Mouse (Mus musculus): ENCODE data around the gene Tmem132c. TPM values are rescaled to one million over a fixed set of nuclear protein-coding genes. Genes with fewer than 3 reads are reported as not detected.

Tmem132c gene
- polyA plus RNA-seq, 1 experiment from 2014 or later: 22.3 TPM

GRCm38 (mm10) chr5:127256947-127257610, 15.5 kb downstream of the Tmem132c start:
- Histone ChIP-seq H3K9ac (ENCODE audit: low read depth, low read length) (no peak overlapping the region), H3K4me2 (ENCODE audit: low read depth, low read length) (no peak overlapping the region), H3K36me3 (ENCODE audit: control insufficient read depth, insufficient read depth, low read length) (no peaks in the 10 kb centered on the region), H3K27me3 (replicated peaks; ENCODE audit: control insufficient read depth, insufficient read depth, low read length) (no peaks in the 10 kb centered on the region), H3K4me3 (ENCODE audit: low read depth, low read length) (no peak overlapping the region), H3K9me3 (ENCODE audit: control insufficient read depth, low read length) (0 out of 2 replicates have a peak, but pooled peaks cover 6% of the 10 kb centered on the region), H3K27ac (replicated peaks; ENCODE audit: low read depth, low read length) (no peak overlapping the region), H3K4me1 (ENCODE audit: control insufficient read depth, insufficient read depth, low read length) (no peaks in the 10 kb centered on the region)
- DNase-seq (ENCODE audit: low spot score) (no peak), ATAC-seq (ENCODE audit: low read depth) (no peak)
- 48% methylated on average over 11 of the region's 11 CpGs for WGBS

- DNase-seq (ENCODE audit: low spot score): no peak
- no peak overlapping the region for H3K4me2 ChIP-seq (ENCODE audit: low read depth, low read length)
- no peak overlapping the region for H3K4me3 ChIP-seq (ENCODE audit: low read depth, low read length)
- ATAC-seq (ENCODE audit: low read depth): no peak
- no peak overlapping the region for H3K27ac ChIP-seq (replicated peaks; ENCODE audit: low read depth, low read length)
- no peaks in the 10 kb centered on the region for H3K36me3 ChIP-seq (ENCODE audit: control insufficient read depth, insufficient read depth, low read length)
- no peak overlapping the region for H3K9ac ChIP-seq (ENCODE audit: low read depth, low read length)
- 91% methylated on average over 5 of the region's 5 CpGs for WGBS
- no peaks in the 10 kb centered on the region for H3K9me3 ChIP-seq (ENCODE audit: control insufficient read depth, low read length)
- no peaks in the 10 kb centered on the region for H3K27me3 ChIP-seq (replicated peaks; ENCODE audit: control insufficient read depth, insufficient read depth, low read length)
- no peaks in the 10 kb centered on the region for H3K4me1 ChIP-seq (ENCODE audit: control insufficient read depth, insufficient read depth, low read length)
Measured at GRCm38 (mm10) chr5:127262136-127262535, 20.5 kb downstream of the Tmem132c start.

GRCm38 (mm10) chr5:127271145-127271544, 29.5 kb downstream of the Tmem132c start:
- no peaks in the 10 kb centered on the region for H3K27me3 ChIP-seq (replicated peaks; ENCODE audit: control insufficient read depth, insufficient read depth, low read length)
- WGBS: 66% methylated on average over 3 of the region's 3 CpGs
- no peak overlapping the region for H3K27ac ChIP-seq (replicated peaks; ENCODE audit: low read depth, low read length)
- no peak overlapping the region for H3K4me2 ChIP-seq (ENCODE audit: low read depth, low read length)
- H3K36me3 ChIP-seq (ENCODE audit: control insufficient read depth, insufficient read depth, low read length): no peaks in the 10 kb centered on the region
- DNase-seq (ENCODE audit: low spot score) (no peak), ATAC-seq (ENCODE audit: low read depth) (no peak)
- no peak overlapping the region for H3K9ac ChIP-seq (ENCODE audit: low read depth, low read length)
- H3K4me3 ChIP-seq (ENCODE audit: low read depth, low read length): no peak overlapping the region
- H3K4me1 ChIP-seq (ENCODE audit: control insufficient read depth, insufficient read depth, low read length): no peaks in the 10 kb centered on the region
- H3K9me3 ChIP-seq (ENCODE audit: control insufficient read depth, low read length): no peaks in the 10 kb centered on the region

GRCm38 (mm10) chr5:127279462-127279861, 37.9 kb downstream of the Tmem132c start:
- Histone ChIP-seq H3K27ac (replicated peaks; ENCODE audit: low read depth, low read length) (no peak overlapping the region), H3K9ac (ENCODE audit: low read depth, low read length) (no peak overlapping the region), H3K36me3 (ENCODE audit: control insufficient read depth, insufficient read depth, low read length) (no peaks in the 10 kb centered on the region), H3K4me3 (ENCODE audit: low read depth, low read length) (no peak overlapping the region), H3K4me2 (ENCODE audit: low read depth, low read length) (no peak overlapping the region), H3K27me3 (replicated peaks; ENCODE audit: control insufficient read depth, insufficient read depth, low read length) (no peaks in the 10 kb centered on the region), H3K9me3 (ENCODE audit: control insufficient read depth, low read length) (no peaks in the 10 kb centered on the region), H3K4me1 (ENCODE audit: control insufficient read depth, insufficient read depth, low read length) (peaks cover 3% of the 10 kb centered on the region; the same call in 1 of the 2 replicates)
- no peak for DNase-seq (ENCODE audit: low spot score)
- no peak for ATAC-seq (ENCODE audit: low read depth)
- 84% methylated on average over 9 of the region's 9 CpGs for WGBS

GRCm38 (mm10) chr5:127281186-127281585, 39.6 kb downstream of the Tmem132c start:
- Histone ChIP-seq H3K4me1 (ENCODE audit: control insufficient read depth, insufficient read depth, low read length) (peaks cover 3% of the 10 kb centered on the region; the same call in 1 of the 2 replicates), H3K27me3 (replicated peaks; ENCODE audit: control insufficient read depth, insufficient read depth, low read length) (no peaks in the 10 kb centered on the region), H3K4me2 (ENCODE audit: low read depth, low read length) (no peak overlapping the region), H3K9me3 (ENCODE audit: control insufficient read depth, low read length) (no peaks in the 10 kb centered on the region), H3K4me3 (ENCODE audit: low read depth, low read length) (no peak overlapping the region), H3K27ac (replicated peaks; ENCODE audit: low read depth, low read length) (no peak overlapping the region), H3K9ac (ENCODE audit: low read depth, low read length) (no peak overlapping the region), H3K36me3 (ENCODE audit: control insufficient read depth, insufficient read depth, low read length) (no peaks in the 10 kb centered on the region)
- ATAC-seq (ENCODE audit: low read depth): no peak
- DNase-seq (ENCODE audit: low spot score): no peak
- 53% methylated on average over 4 of the region's 4 CpGs for WGBS

GRCm38 (mm10) chr5:127282539-127283123, 41.0 kb downstream of the Tmem132c start:
- H3K27ac ChIP-seq (replicated peaks; ENCODE audit: low read depth, low read length): no peak overlapping the region
- peak; percentile 48 for DNase-seq (ENCODE audit: low spot score)
- H3K27me3 ChIP-seq (replicated peaks; ENCODE audit: control insufficient read depth, insufficient read depth, low read length): no peaks in the 10 kb centered on the region
- H3K4me1 ChIP-seq (ENCODE audit: control insufficient read depth, insufficient read depth, low read length): peaks cover 3% of the 10 kb centered on the region; the same call in 1 of the 2 replicates
- H3K4me3 ChIP-seq (ENCODE audit: low read depth, low read length): no peak overlapping the region
- no peaks in the 10 kb centered on the region for H3K36me3 ChIP-seq (ENCODE audit: control insufficient read depth, insufficient read depth, low read length)
- no peak overlapping the region for H3K9ac ChIP-seq (ENCODE audit: low read depth, low read length)
- ATAC-seq (ENCODE audit: low read depth): no peak
- H3K9me3 ChIP-seq (ENCODE audit: control insufficient read depth, low read length): no peaks in the 10 kb centered on the region
- H3K4me2 ChIP-seq (ENCODE audit: low read depth, low read length): no peak overlapping the region
- 30% methylated on average over 6 of the region's 6 CpGs for WGBS

GRCm38 (mm10) chr5:127286886-127287285, 45.3 kb downstream of the Tmem132c start:
- Histone ChIP-seq H3K4me3 (ENCODE audit: low read depth, low read length) (no peak overlapping the region), H3K36me3 (ENCODE audit: control insufficient read depth, insufficient read depth, low read length) (no peaks in the 10 kb centered on the region), H3K9me3 (ENCODE audit: control insufficient read depth, low read length) (no peaks in the 10 kb centered on the region), H3K27ac (replicated peaks; ENCODE audit: low read depth, low read length) (no peak overlapping the region), H3K9ac (ENCODE audit: low read depth, low read length) (no peak overlapping the region), H3K27me3 (replicated peaks; ENCODE audit: control insufficient read depth, insufficient read depth, low read length) (no peaks in the 10 kb centered on the region), H3K4me2 (ENCODE audit: low read depth, low read length) (no peak overlapping the region), H3K4me1 (ENCODE audit: control insufficient read depth, insufficient read depth, low read length) (peaks cover 16% of the 10 kb centered on the region)
- no peak for ATAC-seq (ENCODE audit: low read depth)
- WGBS: 61% methylated on average over 5 of the region's 5 CpGs
- no peak for DNase-seq (ENCODE audit: low spot score)

- no peak overlapping the region for H3K4me2 ChIP-seq (ENCODE audit: low read depth, low read length)
- 97% methylated on average over 8 of the region's 8 CpGs for WGBS
- H3K36me3 ChIP-seq (ENCODE audit: control insufficient read depth, insufficient read depth, low read length): no peaks in the 10 kb centered on the region
- H3K4me1 ChIP-seq (ENCODE audit: control insufficient read depth, insufficient read depth, low read length): peaks cover 16% of the 10 kb centered on the region
- ATAC-seq (ENCODE audit: low read depth) (no peak), DNase-seq (ENCODE audit: low spot score) (no peak)
- no peak overlapping the region for H3K9ac ChIP-seq (ENCODE audit: low read depth, low read length)
- no peak overlapping the region for H3K27ac ChIP-seq (replicated peaks; ENCODE audit: low read depth, low read length)
- H3K9me3 ChIP-seq (ENCODE audit: control insufficient read depth, low read length): no peaks in the 10 kb centered on the region
- no peak overlapping the region for H3K4me3 ChIP-seq (ENCODE audit: low read depth, low read length)
- H3K27me3 ChIP-seq (replicated peaks; ENCODE audit: control insufficient read depth, insufficient read depth, low read length): no peaks in the 10 kb centered on the region
Measured at GRCm38 (mm10) chr5:127289659-127290058, 48.1 kb downstream of the Tmem132c start.

All from embryonic facial prominence, embryonic 14.5 days (tissue).